Mouse (Mus musculus) G1E (cell line): ENCODE data around the gene Atrnl1.

Experiments
- CTCF ChIP-seq: IDR thresholded peaks from 2 replicates; pipeline ENCODE4 v1.5.1; 2012; ENCODE audit warnings: low read depth, low read length, inconsistent platforms, mixed read lengths
- GATA1 ChIP-seq: IDR thresholded peaks from 2 replicates; pipeline ENCODE4 v1.6.1; 2012; ENCODE audit warnings: borderline replicate concordance, low read length, inconsistent platforms, mixed read lengths
- GATA2 ChIP-seq: IDR thresholded peaks from 2 replicates; pipeline ENCODE4 v1.6.1; 2012; ENCODE audit warnings: low read depth, low read length, inconsistent platforms, borderline replicate concordance
- POLR2AphosphoS5 ChIP-seq: IDR thresholded peaks from 2 replicates; pipeline ENCODE4 v1.6.1; 2012; ENCODE audit warnings: low read depth, low read length, inconsistent platforms; ENCODE audit not compliant: insufficient replicate concordance
- TAL1 ChIP-seq: conservative IDR thresholded peaks from 2 replicates; pipeline ENCODE4 v1.6.1; 2012; ENCODE audit warnings: low read depth, low read length, inconsistent platforms, mixed read lengths

GRCm38 (mm10) chr19:58112151-58112550 lies 501.3 kb downstream of the Atrnl1 start:
- no peak for TF ChIP-seq CTCF
- no peak for TF ChIP-seq TAL1
- no peak for TF ChIP-seq GATA1
- TF ChIP-seq GATA2 = no peak
- no peak for TF ChIP-seq POLR2AphosphoS5
